Mouse (Mus musculus) layer of hippocampus, adult 18-20 months (tissue): Measurements from ENCODE around the gene Ranbp17. TPM values are rescaled to one million over a fixed set of nuclear protein-coding genes. Genes with fewer than 3 reads are reported as not detected.

ENCODE experiments used
- DNase-seq, 2 experiments: peaks; one replicate each; pipeline ENCODE4 v3.0.0; 2022; ENCODE audit warnings: low spot score in 2 of 2
- total RNA-seq, 2 experiments: library from RNA; stranded (reverse); gene quantifications; 2 replicates each; pipeline ENCODE4 v1.2.3; 2021

Ranbp17 gene
- total RNA-seq, 2 experiments from 2014 or later: 8.9 to 9.6 TPM

- DNase-seq: no peak
Measured at GRCm38 (mm10) chr11:33422226-33422625, 91.3 kb downstream of the Ranbp17 start.

GRCm38 (mm10) chr11:33404651-33405050 lies 108.9 kb downstream of the Ranbp17 start:
- no peak for DNase-seq

- DNase-seq: no peak
Measured at GRCm38 (mm10) chr11:33399346-33399745, 114.2 kb downstream of the Ranbp17 start.

- DNase-seq: no peak
Measured at GRCm38 (mm10) chr11:33398701-33399100, 114.8 kb downstream of the Ranbp17 start.

GRCm38 (mm10) chr11:33396275-33396674 lies 117.3 kb downstream of the Ranbp17 start:
- DNase-seq: no peak

GRCm38 (mm10) chr11:33394093-33394492 lies 119.5 kb downstream of the Ranbp17 start:
- DNase-seq: no peak

- DNase-seq: no peak
Measured at GRCm38 (mm10) chr11:33388685-33389084, 124.9 kb downstream of the Ranbp17 start.

- no peak for DNase-seq
Measured at GRCm38 (mm10) chr11:33361867-33362266, 151.7 kb downstream of the Ranbp17 start.

- DNase-seq: no peak
Measured at GRCm38 (mm10) chr11:33349269-33349668, 164.3 kb downstream of the Ranbp17 start.

- no peak for DNase-seq
Measured at GRCm38 (mm10) chr11:33342061-33342460, 171.5 kb downstream of the Ranbp17 start.

- DNase-seq: peak; percentile 20 to 64
Measured at GRCm38 (mm10) chr11:33336552-33337121, 176.9 kb downstream of the Ranbp17 start.

- no peak for DNase-seq
Measured at GRCm38 (mm10) chr11:33335616-33336015, 177.9 kb downstream of the Ranbp17 start.

- no peak for DNase-seq
Measured at GRCm38 (mm10) chr11:33332137-33332536, 181.4 kb downstream of the Ranbp17 start.

- no peak for DNase-seq
Measured at GRCm38 (mm10) chr11:33319006-33319611, 194.4 kb downstream of the Ranbp17 start.

- no peak for DNase-seq
Measured at GRCm38 (mm10) chr11:33309566-33309965, 204.0 kb downstream of the Ranbp17 start.

- peak in 1 of 2 experiments; percentile 7 for DNase-seq
Measured at GRCm38 (mm10) chr11:33300859-33301258, 212.7 kb downstream of the Ranbp17 start.

- DNase-seq: no peak
Measured at GRCm38 (mm10) chr11:33299371-33299770, 214.2 kb downstream of the Ranbp17 start.

- no peak for DNase-seq
Measured at GRCm38 (mm10) chr11:33297121-33297520, 216.4 kb downstream of the Ranbp17 start.

- DNase-seq: peak in 1 of 2 experiments; percentile 34
Measured at GRCm38 (mm10) chr11:33295422-33295821, 218.1 kb downstream of the Ranbp17 start.

GRCm38 (mm10) chr11:33294063-33294462 lies 219.5 kb downstream of the Ranbp17 start:
- DNase-seq: no peak

GRCm38 (mm10) chr11:33278571-33278970 lies 235.0 kb downstream of the Ranbp17 start:
- DNase-seq: no peak

- DNase-seq: no peak
Measured at GRCm38 (mm10) chr11:33276637-33277036, 236.9 kb downstream of the Ranbp17 start, which contains the start of gene Gm12117. TSS of gene Gm12117 (minus strand) at chr11:33276737.

GRCm38 (mm10) chr11:33274816-33275215 lies 238.7 kb downstream of the Ranbp17 start:
- no peak for DNase-seq
